Mouse (Mus musculus): Measurements from ENCODE around the gene 9130409I23Rik. TPM values are rescaled to one million over a fixed set of nuclear protein-coding genes. Genes with fewer than 3 reads are reported as not detected.

9130409I23Rik gene
- total RNA-seq (2021): not detected
- not detected in 2 replicates for polyA plus RNA-seq (2012; rRNA removed)
- long read RNA-seq: 0 reads

DNA sequence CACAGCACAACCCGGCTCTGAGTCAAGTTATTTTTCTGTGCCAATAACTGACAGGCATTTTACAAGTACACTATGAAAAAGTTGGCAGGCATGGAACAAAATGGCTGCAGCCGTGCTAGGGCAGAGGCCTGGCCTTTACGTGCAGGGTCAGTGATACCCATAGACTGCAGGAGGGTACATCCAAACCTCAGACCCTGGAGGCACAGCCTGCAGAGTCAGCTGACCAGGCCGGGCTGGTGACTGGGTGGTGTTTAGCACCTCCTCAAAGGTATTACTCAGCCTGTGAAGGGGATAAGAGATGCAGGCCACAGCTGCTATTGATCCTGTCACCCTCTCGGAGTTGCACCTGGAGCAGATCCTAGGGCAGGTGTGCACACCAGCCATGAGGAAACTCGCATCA lies at the start of gene 9130409I23Rik:
Gene 9130409I23Rik, plus strand, starts transcription at position 301 of the 400 bp plus-strand sequence.
- no peak within 1 kb of the TSS for H3K27ac ChIP-seq
- WGBS: 63% methylated on average over 6 of the region's 6 CpGs
- TF ChIP-seq POLR2A (IDR thresholded peaks at IDR 0.05; ENCODE audit: insufficient read depth, low read depth, low read length) (no peak), CTCF (IDR thresholded peaks at IDR 0.05) (no peak), EP300 (IDR thresholded peaks at IDR 0.05; ENCODE audit: insufficient read depth, low read depth, low read length) (no peak)

DNA sequence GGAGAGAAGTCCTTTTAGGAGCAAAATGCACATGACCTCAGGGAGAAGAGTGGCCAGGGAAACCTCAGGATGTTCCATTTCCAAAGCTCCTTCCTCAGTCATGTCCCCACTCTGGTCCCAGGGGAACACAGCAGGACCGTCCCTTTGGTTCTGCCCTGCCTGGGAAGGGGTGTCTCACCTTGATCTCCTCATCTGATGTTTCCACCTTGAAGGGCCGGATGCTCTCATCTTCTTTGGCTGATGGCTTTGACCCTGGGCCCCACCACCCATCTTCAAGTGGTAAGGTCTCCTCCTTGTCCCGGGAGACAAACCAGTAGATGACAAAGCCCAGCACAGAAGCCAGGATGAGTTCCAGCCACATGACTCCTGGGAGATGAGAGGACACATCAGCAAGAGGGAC lies 49.4 kb upstream of the 9130409I23Rik start:
- no peak overlapping the region for H3K27ac ChIP-seq
- intact Hi-C loops (cut with DNase I): no loop called here
- no peaks in the 10 kb centered on the region for H3K36me3 ChIP-seq (ENCODE audit: control insufficient read depth, insufficient read depth, low read length)
- no peaks in the 10 kb centered on the region; the same call in 1 of the 2 replicates for H3K79me2 ChIP-seq (replicated peaks; ENCODE audit: control insufficient read depth, insufficient read depth, low read length)
- DNase-seq: no peak
- TF ChIP-seq POLR2A (IDR thresholded peaks at IDR 0.05; ENCODE audit: insufficient read depth, low read depth, low read length): no peak
- no peak for TF ChIP-seq CTCF (IDR thresholded peaks at IDR 0.05)
- no peak for TF ChIP-seq EP300 (IDR thresholded peaks at IDR 0.05; ENCODE audit: insufficient read depth, low read depth, low read length)
- H3K4me1 ChIP-seq (ENCODE audit: control insufficient read depth, insufficient read depth, low read length): peaks cover 3% of the 10 kb centered on the region
- H3K27me3 ChIP-seq (ENCODE audit: control insufficient read depth, insufficient read depth, low read length): no peaks in the 10 kb centered on the region
- H3K4me3 ChIP-seq: no peak overlapping the region
- 79% methylated on average over 3 of the region's 3 CpGs for WGBS
- no peak overlapping the region for H3K9ac ChIP-seq (ENCODE audit: low read depth, low read length)

More for the DNA sequence above, at the start of gene 9130409I23Rik:
- Histone ChIP-seq H3K4me1 (ENCODE audit: control insufficient read depth, insufficient read depth, low read length) (no peaks in the 10 kb centered on the region), H3K4me3 (no peak within 1 kb of the TSS), H3K9ac (ENCODE audit: low read depth, low read length) (no peak within 1 kb of the TSS), H3K27me3 (ENCODE audit: control insufficient read depth, insufficient read depth, low read length) (no peaks in the 10 kb centered on the region), H3K79me2 (replicated peaks; ENCODE audit: control insufficient read depth, insufficient read depth, low read length) (no peaks in the 10 kb centered on the region), H3K36me3 (ENCODE audit: control insufficient read depth, insufficient read depth, low read length) (no peaks in the 10 kb centered on the region)
- no peak for DNase-seq
- intact Hi-C loops (cut with DNase I): no loop called here

DNA sequence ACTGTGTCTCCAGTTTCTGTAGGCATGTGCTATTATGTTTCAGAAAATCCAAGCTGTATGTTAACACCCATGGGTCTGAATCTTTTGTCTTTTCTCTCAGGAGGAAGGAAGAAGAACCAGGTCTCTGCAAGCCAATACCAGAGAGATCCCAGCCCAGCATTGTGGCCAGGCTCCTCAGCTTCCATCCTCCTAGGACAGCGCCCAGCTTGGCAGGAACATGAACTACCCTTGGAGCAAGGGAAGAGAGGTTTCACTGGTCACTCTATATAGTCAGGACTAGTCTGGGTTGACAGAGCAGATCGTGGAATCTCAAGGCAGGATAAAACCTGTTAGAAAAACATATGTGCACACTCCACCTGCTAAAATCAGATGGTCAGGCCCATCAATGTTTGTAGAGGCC lies 47.2 kb upstream of the 9130409I23Rik start:
- TF ChIP-seq POLR2A (IDR thresholded peaks at IDR 0.05; ENCODE audit: insufficient read depth, low read depth, low read length) (no peak), EP300 (IDR thresholded peaks at IDR 0.05; ENCODE audit: insufficient read depth, low read depth, low read length) (no peak), CTCF (IDR thresholded peaks at IDR 0.05) (no peak)
- H3K4me3 ChIP-seq: no peak overlapping the region
- peaks cover 8% of the 10 kb centered on the region for H3K4me1 ChIP-seq (ENCODE audit: control insufficient read depth, insufficient read depth, low read length)
- 83% methylated on average over 2 of the region's 2 CpGs for WGBS
- H3K9ac ChIP-seq (ENCODE audit: low read depth, low read length): no peak overlapping the region
- H3K27me3 ChIP-seq (ENCODE audit: control insufficient read depth, insufficient read depth, low read length): no peaks in the 10 kb centered on the region
- H3K27ac ChIP-seq: no peak overlapping the region
- no peaks in the 10 kb centered on the region for H3K36me3 ChIP-seq (ENCODE audit: control insufficient read depth, insufficient read depth, low read length)
- intact Hi-C loops (cut with DNase I): no loop called here
- H3K79me2 ChIP-seq (replicated peaks; ENCODE audit: control insufficient read depth, insufficient read depth, low read length): no peaks in the 10 kb centered on the region; the same call in 1 of the 2 replicates
- DNase-seq: no peak

DNA sequence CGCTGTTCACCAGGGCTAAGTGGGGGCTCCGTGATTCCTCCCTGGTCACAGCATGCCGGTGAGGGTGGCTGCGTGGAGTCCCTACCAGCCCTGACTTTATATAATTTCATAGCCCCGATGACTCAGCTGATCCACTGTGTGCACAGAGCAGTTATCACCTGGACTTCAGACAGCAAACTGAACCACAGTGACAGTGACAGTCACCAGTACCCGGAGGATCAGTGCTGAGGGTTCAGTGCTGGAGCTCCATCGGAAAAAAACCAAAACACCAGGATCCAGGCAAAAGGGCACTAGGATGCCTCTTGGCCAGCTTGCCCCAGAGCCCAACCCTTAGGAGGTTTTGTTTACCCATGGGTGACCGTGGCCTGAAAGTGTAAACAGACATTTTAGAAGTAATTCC lies 45.7 kb upstream of the 9130409I23Rik start:
- WGBS: 78% methylated on average over 8 of the region's 8 CpGs
- H3K79me2 ChIP-seq (replicated peaks; ENCODE audit: control insufficient read depth, insufficient read depth, low read length): no peaks in the 10 kb centered on the region; the same call in 1 of the 2 replicates
- TF ChIP-seq EP300 (IDR thresholded peaks at IDR 0.05; ENCODE audit: insufficient read depth, low read depth, low read length): no peak
- H3K4me1 ChIP-seq (ENCODE audit: control insufficient read depth, insufficient read depth, low read length): peaks cover 17% of the 10 kb centered on the region
- no peak overlapping the region for H3K27ac ChIP-seq
- H3K27me3 ChIP-seq (ENCODE audit: control insufficient read depth, insufficient read depth, low read length): no peaks in the 10 kb centered on the region
- H3K9ac ChIP-seq (ENCODE audit: low read depth, low read length): no peak overlapping the region
- no peaks in the 10 kb centered on the region for H3K36me3 ChIP-seq (ENCODE audit: control insufficient read depth, insufficient read depth, low read length)
- intact Hi-C loops (cut with DNase I): no loop called here
- DNase-seq: peak in 1 of 2 experiments; percentile 8
- no peak overlapping the region for H3K4me3 ChIP-seq

DNA sequence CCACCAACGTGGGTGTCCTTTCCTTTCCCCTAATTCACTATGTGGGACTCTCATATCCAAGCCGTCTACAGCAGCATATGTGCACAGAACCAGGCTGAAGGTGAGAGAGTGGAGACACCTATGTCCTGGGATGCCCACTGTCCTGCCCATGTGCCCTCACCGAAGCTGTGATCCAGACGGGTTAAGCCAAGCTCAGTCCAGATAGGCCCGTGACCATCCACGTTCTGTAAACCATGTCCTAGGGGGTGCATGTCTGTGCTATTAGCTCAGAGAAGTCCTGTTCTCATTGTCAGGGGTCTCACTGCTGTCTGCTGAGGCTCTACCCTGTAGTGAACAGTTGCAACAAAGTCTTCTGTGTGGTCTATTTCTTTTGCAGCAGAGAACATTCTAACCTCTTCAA lies 43.2 kb upstream of the 9130409I23Rik start:
- no peak overlapping the region for H3K9ac ChIP-seq (ENCODE audit: low read depth, low read length)
- peaks cover 20% of the 10 kb centered on the region for H3K4me1 ChIP-seq (ENCODE audit: control insufficient read depth, insufficient read depth, low read length)
- TF ChIP-seq EP300 (IDR thresholded peaks at IDR 0.05; ENCODE audit: insufficient read depth, low read depth, low read length) (no peak), POLR2A (IDR thresholded peaks at IDR 0.05; ENCODE audit: insufficient read depth, low read depth, low read length) (no peak), CTCF (IDR thresholded peaks at IDR 0.05) (no peak)
- H3K79me2 ChIP-seq (replicated peaks; ENCODE audit: control insufficient read depth, insufficient read depth, low read length): no peaks in the 10 kb centered on the region; the same call in 1 of the 2 replicates
- DNase-seq: no peak
- WGBS: 85% methylated on average over 6 of the region's 6 CpGs
- no peaks in the 10 kb centered on the region for H3K36me3 ChIP-seq (ENCODE audit: control insufficient read depth, insufficient read depth, low read length)
- H3K4me3 ChIP-seq: no peak overlapping the region
- peak overlapping the region; percentile 22 for H3K27ac ChIP-seq
- H3K27me3 ChIP-seq (ENCODE audit: control insufficient read depth, insufficient read depth, low read length): no peaks in the 10 kb centered on the region
- intact Hi-C loops (cut with DNase I): loop anchor here (2.0 kb wide), 1 partner anchor 13 kb away; the partner anchor contains the start of gene Ephx1

DNA sequence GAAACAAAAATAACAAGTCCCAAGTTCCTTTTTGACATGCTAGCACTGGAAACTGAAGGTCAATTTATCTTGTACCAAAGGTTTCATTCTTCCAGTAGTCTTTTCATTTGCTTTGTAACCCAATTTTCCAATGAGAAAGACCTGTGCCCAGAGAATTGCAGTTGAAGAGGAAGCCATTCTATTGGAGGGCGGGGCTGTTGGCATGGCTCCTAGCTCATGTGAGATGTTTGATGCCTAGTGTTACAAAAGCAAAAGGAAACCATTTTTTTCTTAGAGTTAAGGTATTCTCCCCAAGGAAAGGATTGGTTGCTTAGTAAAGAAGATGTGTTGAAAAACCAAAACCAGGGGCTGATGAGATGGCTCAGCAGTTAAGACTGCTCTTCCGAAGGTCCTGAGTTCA lies 42.8 kb upstream of the 9130409I23Rik start:
- H3K36me3 ChIP-seq (ENCODE audit: control insufficient read depth, insufficient read depth, low read length): no peaks in the 10 kb centered on the region
- WGBS: 80% methylated on average over 2 of the region's 2 CpGs
- peak; percentile 59 to 61 for DNase-seq
- peak overlapping the region; percentile 22 for H3K27ac ChIP-seq
- no peaks in the 10 kb centered on the region; the same call in 1 of the 2 replicates for H3K79me2 ChIP-seq (replicated peaks; ENCODE audit: control insufficient read depth, insufficient read depth, low read length)
- H3K4me1 ChIP-seq (ENCODE audit: control insufficient read depth, insufficient read depth, low read length): peaks cover 20% of the 10 kb centered on the region
- TF ChIP-seq CTCF (IDR thresholded peaks at IDR 0.05) (no peak), EP300 (IDR thresholded peaks at IDR 0.05; ENCODE audit: insufficient read depth, low read depth, low read length) (no peak), POLR2A (IDR thresholded peaks at IDR 0.05; ENCODE audit: insufficient read depth, low read depth, low read length) (no peak)
- no peaks in the 10 kb centered on the region for H3K27me3 ChIP-seq (ENCODE audit: control insufficient read depth, insufficient read depth, low read length)
- no peak overlapping the region for H3K4me3 ChIP-seq
- intact Hi-C loops (cut with DNase I): no loop called here
- H3K9ac ChIP-seq (ENCODE audit: low read depth, low read length): no peak overlapping the region
